Mouse (Mus musculus) kidney, adult 10 weeks (tissue): ENCODE results near the gene Arhgap22. TPM values are rescaled to one million over a fixed set of nuclear protein-coding genes. Genes with fewer than 3 reads are reported as not detected.

Experiments
- polyA plus RNA-seq: library from polyadenylated mRNA; stranded (reverse); fragments of 350-450 nt; fragmentation: Illumina TruSeq; extraction: RNeasy Lipid Tissue Mini Kit (QIAGEN cat#74804); gene quantifications from one replicate; pipeline ENCODE4 v1.2.3, GENCODE M21; 2014; ENCODE audit warnings: low read depth, low replicate concordance

The Arhgap22 gene
- polyA plus RNA-seq = 0.85 TPM

GRCm38 (mm10) chr14:33213823-33214766 is at the start of gene Arhgap22:
Gene Arhgap22, plus strand, starts transcription at chr14:33214026.

DNA sequence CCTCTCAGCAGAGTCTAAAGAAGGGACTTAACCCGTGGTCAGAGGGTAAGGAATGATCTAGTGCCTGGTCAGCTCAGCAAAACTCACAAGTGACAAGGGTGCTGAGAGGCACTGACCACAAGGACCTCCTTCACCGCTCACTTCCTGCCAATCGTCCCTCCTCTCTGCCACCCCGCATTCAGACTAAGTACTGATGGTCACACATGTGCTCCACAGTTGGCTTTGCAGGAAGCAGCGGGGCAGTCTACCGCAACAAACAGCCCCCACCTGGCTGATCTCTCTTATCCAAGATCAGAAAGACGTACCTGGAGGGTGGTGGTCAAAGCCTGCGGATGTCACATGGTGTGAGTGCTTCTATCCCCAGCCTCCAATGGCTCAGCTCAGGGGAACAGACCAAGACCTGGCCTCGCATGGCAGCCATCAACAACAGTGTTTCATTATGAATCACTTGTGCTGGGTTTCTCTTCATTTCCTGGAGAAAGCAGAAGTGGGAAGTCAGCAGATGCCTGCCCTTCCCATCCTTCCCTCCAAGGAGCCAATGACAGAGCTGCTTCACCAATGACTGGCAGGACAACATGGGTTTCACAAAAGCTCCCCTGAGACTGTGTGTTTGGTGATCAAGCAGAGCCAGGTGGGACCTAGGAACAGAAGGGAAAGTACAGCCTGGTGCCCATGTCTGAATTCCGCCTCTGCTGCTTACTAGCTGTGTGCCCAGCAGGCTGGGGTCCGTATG is 28.6 kb upstream of the Arhgap22 start, which contains the start of gene Wdfy4:
Wdfy4 (minus strand) TSS at position 441 of the 733 bp plus-strand sequence.

Other genes starting within 250 kb of the Arhgap22 start
- 0.49 TPM for gene Lrrc18, start 222.6 kb upstream of the Arhgap22 start, polyA plus RNA-seq
- gene Wdfy4, start 28.5 kb upstream of the Arhgap22 start, polyA plus RNA-seq = 0.53 TPM
- 55.6 TPM for gene Mapk8, start 233.1 kb downstream of the Arhgap22 start, polyA plus RNA-seq